Mouse (Mus musculus) heart, postnatal 0 days (tissue): ENCODE results near the gene Dpyd. TPM values are rescaled to one million over a fixed set of nuclear protein-coding genes. Genes with fewer than 3 reads are reported as not detected.

ENCODE experiments used
- ATAC-seq: fragments of 200-750 bp; cut with Nextera tagmentation; 2 replicates; pipeline ENCODE4 v1.8.0; 2017; ENCODE audit warnings: low read depth, moderate number of reproducible peaks, moderate library complexity; ENCODE audit not compliant: insufficient read depth
- DNase-seq: peaks from one replicate; pipeline ENCODE4 v3.0.0-alpha.2; 2016; ENCODE audit warnings: low spot score
- H3K27ac ChIP-seq: fragments of 300-500 bp; sonication (generic); 2 replicates; pipeline ENCODE4 v1.5.1; 2014; ENCODE audit warnings: low read depth, mild to moderate bottlenecking
- H3K27me3 ChIP-seq: fragments of 300-500 bp; sonication (generic); 2 replicates; pipeline ENCODE4 v1.6.1; 2014; ENCODE audit warnings: low read length, mixed read lengths; ENCODE audit not compliant: control insufficient read depth, insufficient read depth
- H3K36me3 ChIP-seq: fragments of 300-500 bp; sonication (generic); replicated peaks from 2 replicates; pipeline ENCODE4 v1.6.1; 2014; ENCODE audit warnings: low read length, mixed read lengths; ENCODE audit not compliant: control insufficient read depth, insufficient read depth
- H3K4me1 ChIP-seq: fragments of 300-500 bp; sonication (generic); 2 replicates; pipeline ENCODE4 v1.6.1; 2014; ENCODE audit warnings: antibody characterized with exemption; ENCODE audit not compliant: control insufficient read depth, insufficient read depth
- H3K4me2 ChIP-seq: fragments of 300-500 bp; sonication (generic); 2 replicates; pipeline ENCODE4 v1.6.1; 2014; ENCODE audit warnings: low read depth, mild to moderate bottlenecking, low read length, moderate library complexity
- H3K4me3 ChIP-seq: fragments of 300-500 bp; sonication (generic); 2 replicates; pipeline ENCODE4 v1.5.1; 2014; ENCODE audit warnings: low read depth, low read length
- H3K9ac ChIP-seq: fragments of 300-500 bp; sonication (generic); replicated peaks from 2 replicates; pipeline ENCODE4 v1.6.1; 2014; ENCODE audit warnings: low read depth, low read length, mixed read lengths
- H3K9me3 ChIP-seq: fragments of 300-500 bp; sonication (generic); replicated peaks from 2 replicates; pipeline ENCODE4 v1.6.1; 2016; ENCODE audit warnings: low read length; ENCODE audit not compliant: control insufficient read depth
- CTCF ChIP-seq: IDR thresholded peaks from 2 replicates; pipeline ENCODE4 v1.5.1; 2016; ENCODE audit warnings: antibody characterized with exemption, control low read depth, low read depth
- EP300 ChIP-seq: IDR thresholded peaks from 2 replicates; pipeline ENCODE4 v1.6.1; 2016; ENCODE audit warnings: antibody characterized with exemption, low read depth
- WGBS: fragments of 180-500 bp; shearing (Covaris S2); extraction: QIAGEN DNeasy Blood & Tissue Kit; methylation state at CpG from one replicate; pipeline ENCODE4 v1.1.7; 2014; 5-methylcytosine and 5-hydroxymethylcytosine counted together
- polyA plus RNA-seq: library from polyadenylated mRNA; unstranded; fragments of >200 nt; fragmentation: Nextera tagmentation; extraction: Ambion mirVana; gene quantifications from 2 replicates; pipeline ENCODE4 v1.2.1, GENCODE M21; 2015
- total RNA-seq: library from RNA; depleted of rRNA; stranded (reverse); fragments of >200 nt; gene quantifications from 2 replicates; pipeline ENCODE4 v1.2.3, GENCODE M21; 2014; ENCODE audit warnings: low replicate concordance

The Dpyd gene
- total and polyA plus RNA-seq, 2 experiments from 2014 or later = 2.8 to 3.1 TPM

DNA sequence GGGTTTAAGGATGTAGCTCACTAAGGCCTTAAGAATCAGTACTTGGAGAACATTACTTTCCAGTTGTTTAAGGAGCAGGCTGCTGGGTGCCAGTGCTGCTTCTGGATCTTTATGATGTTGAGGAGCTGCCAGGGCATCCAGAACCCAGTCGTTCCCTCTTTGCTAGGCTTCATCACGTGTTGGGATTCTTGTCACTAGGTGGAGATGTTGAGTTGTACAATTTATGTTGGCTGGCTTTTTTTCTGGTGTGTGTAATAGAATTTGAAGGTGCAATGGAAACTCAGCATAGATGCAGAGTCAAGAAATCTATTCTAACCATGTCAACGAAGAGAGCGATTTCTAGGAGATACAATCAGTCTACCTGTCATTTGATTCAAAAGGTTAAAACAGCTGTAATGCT lies 118.9 kb downstream of the Dpyd start:
- Histone ChIP-seq H3K9me3 (no peaks in the 10 kb centered on the region), H3K4me3 (no peak overlapping the region), H3K27ac (no peak overlapping the region), H3K9ac (no peak overlapping the region), H3K4me2 (no peak overlapping the region), H3K27me3 (no peaks in the 10 kb centered on the region), H3K36me3 (no peaks in the 10 kb centered on the region), H3K4me1 (no peaks in the 10 kb centered on the region)
- no peak for DNase-seq
- no peak for ATAC-seq
- WGBS = 38% methylated on average over 4 of the region's 4 CpGs
- TF ChIP-seq EP300 (no peak), CTCF (peak; percentile 27)

DNA sequence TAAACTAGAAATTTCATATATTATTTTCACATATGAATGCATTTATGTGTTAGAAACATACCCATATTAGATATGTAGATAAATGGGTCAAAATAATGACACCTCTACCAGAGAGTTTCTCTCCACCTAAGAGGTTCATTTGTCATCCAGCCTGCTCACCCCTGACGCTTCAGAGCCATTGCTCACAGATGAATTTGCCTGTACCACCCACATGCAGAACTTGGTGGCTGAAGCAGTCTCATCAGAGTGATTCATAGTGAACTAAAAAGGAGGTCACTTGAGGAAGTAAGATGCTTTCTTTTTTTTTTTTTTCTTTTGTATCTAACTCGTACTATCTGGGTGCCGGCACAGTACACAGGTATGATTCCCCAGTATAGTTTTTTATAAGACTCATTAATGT lies 188.3 kb downstream of the Dpyd start:
- no peak overlapping the region for H3K4me2 ChIP-seq
- DNase-seq (no peak), ATAC-seq (no peak)
- no peaks in the 10 kb centered on the region for H3K9me3 ChIP-seq
- no peaks in the 10 kb centered on the region for H3K36me3 ChIP-seq
- no peak overlapping the region for H3K27ac ChIP-seq
- TF ChIP-seq CTCF (no peak), EP300 (no peak)
- H3K9ac ChIP-seq = no peak overlapping the region
- no peaks in the 10 kb centered on the region for H3K4me1 ChIP-seq
- H3K27me3 ChIP-seq = no peaks in the 10 kb centered on the region
- WGBS = 62% methylated on average over 3 of the region's 3 CpGs
- no peak overlapping the region for H3K4me3 ChIP-seq

DNA sequence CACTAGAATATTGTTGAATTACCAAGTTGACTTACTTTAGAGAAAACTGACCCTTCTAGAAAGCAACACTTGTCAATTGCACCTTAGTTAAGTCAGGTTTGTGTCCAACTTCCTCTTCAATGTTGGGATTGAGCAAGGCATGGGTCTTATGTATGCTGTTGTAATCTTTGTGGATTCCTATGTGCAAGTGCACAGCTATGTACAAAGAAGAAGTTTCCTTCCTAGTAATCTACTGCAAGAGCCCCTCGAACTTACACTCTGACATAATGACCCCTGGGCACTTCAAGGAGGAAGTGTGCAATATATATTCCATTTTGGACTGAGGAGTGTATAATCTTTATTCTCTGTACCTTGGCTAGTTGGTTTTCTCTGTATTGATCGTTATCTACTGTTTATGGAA lies 191.7 kb downstream of the Dpyd start:
- Histone ChIP-seq H3K36me3 (no peaks in the 10 kb centered on the region), H3K9ac (no peak overlapping the region), H3K4me3 (no peak overlapping the region), H3K9me3 (no peaks in the 10 kb centered on the region), H3K4me1 (no peaks in the 10 kb centered on the region), H3K27ac (no peak overlapping the region), H3K4me2 (no peak overlapping the region), H3K27me3 (no peaks in the 10 kb centered on the region)
- WGBS = 57% methylated on average over 2 of the region's 2 CpGs
- ATAC-seq (no peak), DNase-seq (no peak)
- no peak for TF ChIP-seq CTCF
- TF ChIP-seq EP300 = no peak

DNA sequence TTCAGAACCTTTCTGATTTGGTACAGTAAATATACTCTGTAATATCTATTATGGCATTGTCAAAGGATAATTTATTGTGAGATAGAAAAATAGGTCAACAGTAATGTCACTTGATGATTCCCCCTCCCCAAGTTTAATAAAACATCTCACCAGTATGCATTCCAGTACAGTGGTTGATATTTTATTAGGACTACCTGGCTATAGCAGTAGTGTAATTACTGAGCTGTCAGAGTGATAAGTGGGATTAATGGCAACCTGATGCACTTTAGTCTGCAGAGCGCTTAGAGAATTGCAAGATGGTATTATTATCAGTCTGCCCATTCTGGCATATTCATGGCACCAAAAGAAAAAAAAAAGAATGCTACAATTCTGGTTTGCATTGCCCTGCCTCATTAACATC lies 194.2 kb downstream of the Dpyd start:
- no peaks in the 10 kb centered on the region for H3K36me3 ChIP-seq
- H3K27ac ChIP-seq = no peak overlapping the region
- TF ChIP-seq EP300 = no peak
- no peak for TF ChIP-seq CTCF
- no peaks in the 10 kb centered on the region for H3K9me3 ChIP-seq
- no peak overlapping the region for H3K9ac ChIP-seq
- no peak overlapping the region for H3K4me2 ChIP-seq
- H3K4me3 ChIP-seq = no peak overlapping the region
- H3K4me1 ChIP-seq = no peaks in the 10 kb centered on the region
- DNase-seq (no peak), ATAC-seq (no peak)
- WGBS = 69% methylated on average over 1 of the region's 1 CpGs
- H3K27me3 ChIP-seq = no peaks in the 10 kb centered on the region

DNA sequence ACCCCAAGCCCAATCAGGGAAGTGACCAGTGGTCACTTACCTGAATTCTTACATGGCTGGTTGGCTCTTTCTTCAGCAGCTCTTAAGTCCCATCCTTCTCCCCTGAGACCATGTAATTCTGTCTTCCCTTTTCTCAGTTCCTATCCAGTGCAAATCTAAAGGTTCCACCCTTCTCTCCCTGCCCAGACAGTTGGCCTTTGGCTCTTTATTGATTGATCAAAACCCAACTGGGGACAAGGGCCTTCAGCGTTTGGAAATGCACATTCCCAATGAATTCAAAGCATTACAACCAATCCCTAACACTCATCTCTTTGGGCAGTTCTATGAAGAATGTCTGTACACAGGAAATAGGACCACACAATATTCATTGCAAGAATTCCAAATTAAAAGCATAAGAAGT lies 251.0 kb downstream of the Dpyd start:
- Histone ChIP-seq H3K36me3 (no peaks in the 10 kb centered on the region), H3K9me3 (no peaks in the 10 kb centered on the region), H3K4me2 (no peak overlapping the region), H3K4me3 (no peak overlapping the region), H3K27ac (no peak overlapping the region), H3K9ac (no peak overlapping the region), H3K4me1 (no peaks in the 10 kb centered on the region), H3K27me3 (no peaks in the 10 kb centered on the region)
- WGBS = 76% methylated on average over 1 of the region's 1 CpGs
- ATAC-seq = no peak
- TF ChIP-seq CTCF = no peak
- no peak for DNase-seq

DNA sequence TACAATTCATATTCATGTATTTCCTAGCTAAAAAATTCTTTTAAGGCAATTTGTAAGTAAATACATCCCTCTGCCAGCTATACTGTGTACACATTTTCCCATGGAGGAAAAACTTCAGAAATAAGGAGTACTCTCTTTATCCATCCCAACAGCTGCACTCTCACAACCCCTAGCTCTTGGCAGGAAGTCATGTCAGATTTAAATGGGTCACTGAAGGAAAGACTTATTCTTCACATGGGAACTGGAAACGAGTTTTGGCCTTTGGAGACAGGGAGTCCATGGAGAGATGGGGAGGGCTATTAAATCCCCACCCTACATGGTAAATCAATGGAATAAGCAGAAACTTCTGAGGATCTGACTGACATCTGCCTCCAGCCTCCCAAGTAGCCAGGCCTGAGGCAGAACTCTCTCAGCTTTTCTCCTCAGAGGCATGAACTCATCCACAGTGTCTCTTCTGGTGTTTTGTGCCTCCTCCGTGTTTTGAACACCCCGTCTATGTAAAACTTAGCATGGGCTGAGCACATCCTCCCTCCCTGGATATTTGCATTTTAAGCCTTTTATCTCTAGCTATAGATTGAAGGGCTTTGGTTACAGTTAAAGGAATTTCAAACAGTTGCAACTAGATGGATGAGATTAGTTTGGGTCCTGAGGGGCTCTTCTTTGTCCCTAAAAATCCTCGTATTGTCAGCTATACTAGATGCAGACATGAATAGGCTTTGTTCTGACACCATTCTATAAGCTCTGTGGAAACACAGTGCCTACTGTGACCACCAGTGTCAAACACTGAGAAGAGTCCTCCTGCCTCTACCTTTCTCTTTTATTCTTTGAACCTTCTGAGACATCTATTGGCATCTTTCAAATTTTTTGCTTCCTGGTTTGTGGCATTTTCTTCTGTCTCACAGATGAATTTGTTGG lies 288.9 kb downstream of the Dpyd start:
- Histone ChIP-seq H3K27me3 (no peaks in the 10 kb centered on the region), H3K4me1 (no peaks in the 10 kb centered on the region), H3K9ac (no peak overlapping the region), H3K4me2 (no peak overlapping the region), H3K9me3 (no peaks in the 10 kb centered on the region), H3K36me3 (no peaks in the 10 kb centered on the region), H3K4me3 (no peak overlapping the region), H3K27ac (no peak overlapping the region)
- ATAC-seq = no peak
- 43% methylated on average over 4 of the region's 4 CpGs for WGBS
- DNase-seq = no peak
- TF ChIP-seq EP300 = no peak
- TF ChIP-seq CTCF = no peak
